Mouse (Mus musculus) midbrain, embryonic 13.5 days (tissue): ENCODE measurements around the gene Atp5f1. TPM values are rescaled to one million over a fixed set of nuclear protein-coding genes. Genes with fewer than 3 reads are reported as not detected.
A peak's percentile ranks its signal among the peaks of the same experiment; 100 is the strongest.

ENCODE experiments used
- ATAC-seq: fragments of 200-750 bp; cut with Nextera tagmentation; 2 replicates; pipeline ENCODE4 v1.8.0; 2017; ENCODE audit warnings: mild to moderate bottlenecking, moderate TSS enrichment, moderate library complexity
- H3K27ac ChIP-seq: fragments of 300-500 bp; sonication (generic); 2 replicates; pipeline ENCODE4 v1.5.1; 2015; ENCODE audit warnings: inconsistent platforms, mild to moderate bottlenecking, moderate library complexity
- H3K27me3 ChIP-seq: fragments of 300-500 bp; sonication (generic); 2 replicates; pipeline ENCODE4 v1.6.1; 2015; ENCODE audit warnings: mild to moderate bottlenecking, inconsistent platforms
- H3K36me3 ChIP-seq: fragments of 300-500 bp; sonication (generic); 2 replicates; pipeline ENCODE4 v1.6.1; 2015; ENCODE audit warnings: mild to moderate bottlenecking, inconsistent platforms
- H3K4me1 ChIP-seq: fragments of 300-500 bp; sonication (generic); replicated peaks from 2 replicates; pipeline ENCODE4 v1.6.1; 2015; ENCODE audit warnings: inconsistent platforms
- H3K4me2 ChIP-seq: fragments of 300-500 bp; sonication (generic); replicated peaks from 2 replicates; pipeline ENCODE4 v1.6.1; 2015; ENCODE audit warnings: moderate library complexity, mild to moderate bottlenecking, inconsistent platforms
- H3K4me3 ChIP-seq: fragments of 300-500 bp; sonication (generic); replicated peaks from 2 replicates; pipeline ENCODE4 v1.5.1; 2015; ENCODE audit warnings: mild to moderate bottlenecking, inconsistent platforms
- H3K9ac ChIP-seq: fragments of 300-500 bp; sonication (generic); replicated peaks from 2 replicates; pipeline ENCODE4 v1.6.1; 2015; ENCODE audit warnings: mild to moderate bottlenecking, inconsistent platforms
- H3K9me3 ChIP-seq: fragments of 300-500 bp; sonication (generic); 2 replicates; pipeline ENCODE4 v1.6.1; 2016; ENCODE audit warnings: mild to moderate bottlenecking, inconsistent platforms
- WGBS: fragments of 180-500 bp; shearing (Covaris S2); methylation state at CpG from one replicate; pipeline ENCODE4 v1.1.7; 2015; 5-methylcytosine and 5-hydroxymethylcytosine counted together
- polyA plus RNA-seq: library from polyadenylated mRNA; unstranded; fragments of >200 nt; fragmentation: Nextera tagmentation; extraction: Ambion mirVana; gene quantifications from 2 replicates; pipeline ENCODE4 v1.2.1, GENCODE M21; 2015

Atp5f1 gene
- polyA plus RNA-seq, 1 experiment from 2014 or later: 541 TPM

- peak; percentile 90 for ATAC-seq
- H3K36me3 ChIP-seq: peaks cover 40% of the 10 kb centered on the region
- peaks cover 41% of the 10 kb centered on the region for H3K4me1 ChIP-seq
Observed at GRCm38 (mm10) chr3:105959585-105959984, 314 bp downstream of the Atp5f1 start.

GRCm38 (mm10) chr3:105958974-105959580 lies 822 bp downstream of the Atp5f1 start, which contains the start of gene Wdr77:
TSS of gene Wdr77 (plus strand) at chr3:105959369.
- under 1% methylated on average over 52 of the region's 52 CpGs for WGBS
- H3K9me3 ChIP-seq: no peaks in the 10 kb centered on the region

More at GRCm38 (mm10) chr3:105959585-105959984, 314 bp downstream of the Atp5f1 start:
- Histone ChIP-seq H3K27me3 (no peaks in the 10 kb centered on the region), H3K4me3 (peak overlapping the region; percentile 94), H3K9me3 (no peaks in the 10 kb centered on the region), H3K27ac (peak overlapping the region; percentile 74), H3K9ac (peak overlapping the region; percentile 96), H3K4me2 (peak overlapping the region; percentile 89)
- 0% methylated on average over 26 of the region's 26 CpGs for WGBS

GRCm38 (mm10) chr3:105958204-105958603 lies 1.7 kb downstream of the Atp5f1 start:
- peak overlapping the region; percentile 69 for H3K4me2 ChIP-seq
- H3K4me3 ChIP-seq: peak overlapping the region; percentile 94
- 38% methylated on average over 5 of the region's 5 CpGs for WGBS
- H3K27ac ChIP-seq: no peak overlapping the region
- H3K27me3 ChIP-seq: no peaks in the 10 kb centered on the region
- peaks cover 35% of the 10 kb centered on the region for H3K36me3 ChIP-seq
- no peak for ATAC-seq
- H3K9me3 ChIP-seq: no peaks in the 10 kb centered on the region
- H3K9ac ChIP-seq: peak overlapping the region; percentile 97
- H3K4me1 ChIP-seq: peaks cover 41% of the 10 kb centered on the region

More at GRCm38 (mm10) chr3:105958974-105959580, 822 bp downstream of the Atp5f1 start, which contains the start of gene Wdr77:
- peak within 1 kb of the TSS; percentile 86 for H3K27ac ChIP-seq
- H3K9ac ChIP-seq: peak within 1 kb of the TSS; percentile 97
- H3K27me3 ChIP-seq: no peaks in the 10 kb centered on the region
- peak within 1 kb of the TSS; percentile 89 for H3K4me2 ChIP-seq
- peaks cover 41% of the 10 kb centered on the region for H3K4me1 ChIP-seq
- peak within 1 kb of the TSS; percentile 94 for H3K4me3 ChIP-seq
- H3K36me3 ChIP-seq: peaks cover 38% of the 10 kb centered on the region
- ATAC-seq: peak; percentile 98

GRCm38 (mm10) chr3:105957235-105957634 lies 2.7 kb downstream of the Atp5f1 start:
- H3K36me3 ChIP-seq: peaks cover 35% of the 10 kb centered on the region
- WGBS: 98% methylated on average over 1 of the region's 1 CpGs
- H3K4me3 ChIP-seq: 0 out of 2 replicates have a peak overlapping the region, but pooled peaks have one; percentile 8
- 0 out of 2 replicates have a peak overlapping the region, but pooled peaks have one; percentile 24 for H3K9ac ChIP-seq
- ATAC-seq: no peak
- no peak overlapping the region for H3K27ac ChIP-seq
- H3K4me1 ChIP-seq: peaks cover 41% of the 10 kb centered on the region
- peak overlapping the region; percentile 69; the same call in 1 of the 2 replicates for H3K4me2 ChIP-seq
- no peaks in the 10 kb centered on the region for H3K9me3 ChIP-seq
- H3K27me3 ChIP-seq: no peaks in the 10 kb centered on the region

GRCm38 (mm10) chr3:105951348-105951747 lies 8.6 kb downstream of the Atp5f1 start:
- WGBS: 94% methylated on average over 7 of the region's 7 CpGs
- H3K36me3 ChIP-seq: peaks cover 67% of the 10 kb centered on the region
- no peak overlapping the region for H3K9ac ChIP-seq
- H3K9me3 ChIP-seq: no peaks in the 10 kb centered on the region
- ATAC-seq: no peak
- no peaks in the 10 kb centered on the region for H3K27me3 ChIP-seq
- H3K4me1 ChIP-seq: peaks cover 4% of the 10 kb centered on the region
- H3K4me3 ChIP-seq: no peak overlapping the region
- no peak overlapping the region for H3K27ac ChIP-seq
- no peak overlapping the region for H3K4me2 ChIP-seq

- no peak for ATAC-seq
Observed at GRCm38 (mm10) chr3:105936111-105936510, 23.8 kb downstream of the Atp5f1 start.

GRCm38 (mm10) chr3:105935033-105935432 lies 24.9 kb downstream of the Atp5f1 start:
- Histone ChIP-seq H3K27ac (no peak overlapping the region), H3K4me3 (no peak overlapping the region), H3K9me3 (no peaks in the 10 kb centered on the region), H3K27me3 (no peaks in the 10 kb centered on the region), H3K4me2 (no peak overlapping the region), H3K4me1 (no peaks in the 10 kb centered on the region), H3K9ac (no peak overlapping the region), H3K36me3 (peaks cover 14% of the 10 kb centered on the region)
- WGBS: 88% methylated on average over 5 of the region's 5 CpGs
- ATAC-seq: no peak

More at GRCm38 (mm10) chr3:105936111-105936510, 23.8 kb downstream of the Atp5f1 start:
- Histone ChIP-seq H3K4me3 (no peak overlapping the region), H3K27ac (no peak overlapping the region), H3K9me3 (no peaks in the 10 kb centered on the region), H3K4me2 (no peak overlapping the region), H3K4me1 (no peaks in the 10 kb centered on the region), H3K36me3 (peaks cover 25% of the 10 kb centered on the region), H3K27me3 (no peaks in the 10 kb centered on the region), H3K9ac (no peak overlapping the region)
- 99% methylated on average over 4 of the region's 4 CpGs for WGBS

GRCm38 (mm10) chr3:105933926-105934325 lies 26.0 kb downstream of the Atp5f1 start:
- no peak for ATAC-seq
- Histone ChIP-seq H3K4me3 (no peak overlapping the region), H3K27ac (no peak overlapping the region), H3K36me3 (0 out of 2 replicates have a peak, but pooled peaks cover 11% of the 10 kb centered on the region), H3K9me3 (no peaks in the 10 kb centered on the region), H3K4me2 (no peak overlapping the region), H3K27me3 (no peaks in the 10 kb centered on the region), H3K4me1 (no peaks in the 10 kb centered on the region), H3K9ac (no peak overlapping the region)
- WGBS: 95% methylated on average over 6 of the region's 6 CpGs

GRCm38 (mm10) chr3:105932240-105933071 lies 27.4 kb downstream of the Atp5f1 start, which contains the start of gene I830077J02Rik:
TSS of gene I830077J02Rik (minus strand) at chr3:105932664.
- no peak within 1 kb of the TSS for H3K9ac ChIP-seq
- 0 out of 2 replicates have a peak, but pooled peaks cover 6% of the 10 kb centered on the region for H3K36me3 ChIP-seq
- ATAC-seq: no peak
- H3K27me3 ChIP-seq: no peaks in the 10 kb centered on the region
- no peaks in the 10 kb centered on the region for H3K9me3 ChIP-seq
- H3K4me2 ChIP-seq: no peak within 1 kb of the TSS
- no peak within 1 kb of the TSS for H3K27ac ChIP-seq
- WGBS: 91% methylated on average over 8 of the region's 8 CpGs
- H3K4me3 ChIP-seq: no peak within 1 kb of the TSS
- H3K4me1 ChIP-seq: no peaks in the 10 kb centered on the region

- Histone ChIP-seq H3K4me3 (no peak overlapping the region), H3K4me2 (no peak overlapping the region), H3K27me3 (no peaks in the 10 kb centered on the region), H3K4me1 (no peaks in the 10 kb centered on the region), H3K9ac (no peak overlapping the region), H3K9me3 (no peaks in the 10 kb centered on the region), H3K36me3 (no peaks in the 10 kb centered on the region), H3K27ac (no peak overlapping the region)
- no peak for ATAC-seq
- WGBS: 97% methylated on average over 2 of the region's 2 CpGs
Observed at GRCm38 (mm10) chr3:105931095-105931494, 28.8 kb downstream of the Atp5f1 start.

GRCm38 (mm10) chr3:105929821-105930220 lies 30.1 kb downstream of the Atp5f1 start:
- 88% methylated on average over 7 of the region's 7 CpGs for WGBS
- Histone ChIP-seq H3K27me3 (no peaks in the 10 kb centered on the region), H3K4me1 (no peaks in the 10 kb centered on the region), H3K36me3 (no peaks in the 10 kb centered on the region), H3K4me2 (no peak overlapping the region), H3K9ac (no peak overlapping the region), H3K4me3 (no peak overlapping the region), H3K9me3 (no peaks in the 10 kb centered on the region), H3K27ac (no peak overlapping the region)
- no peak for ATAC-seq

- WGBS: 87% methylated on average over 6 of the region's 6 CpGs
- H3K27ac ChIP-seq: no peak overlapping the region
- no peaks in the 10 kb centered on the region for H3K4me1 ChIP-seq
Observed at GRCm38 (mm10) chr3:105928781-105929180, 31.1 kb downstream of the Atp5f1 start.

More at GRCm38 (mm10) chr3:105928781-105929180, 31.1 kb downstream of the Atp5f1 start:
- no peaks in the 10 kb centered on the region for H3K9me3 ChIP-seq
- no peaks in the 10 kb centered on the region for H3K27me3 ChIP-seq
- H3K9ac ChIP-seq: no peak overlapping the region
- no peak overlapping the region for H3K4me2 ChIP-seq
- H3K36me3 ChIP-seq: no peaks in the 10 kb centered on the region
- no peak overlapping the region for H3K4me3 ChIP-seq
- no peak for ATAC-seq
